Mouse (Mus musculus) stomach, embryonic 15.5 days (tissue): Measurements from ENCODE around the gene Cer1. TPM values are rescaled to one million over a fixed set of nuclear protein-coding genes. Genes with fewer than 3 reads are reported as not detected.

Source experiments
- ATAC-seq: fragments of 200-750 bp; cut with Nextera tagmentation; 2 replicates; pipeline ENCODE4 v1.8.0; 2017; ENCODE audit warnings: low read depth, moderate number of reproducible peaks, moderate TSS enrichment; ENCODE audit not compliant: insufficient read depth, low FRiP score
- H3K27ac ChIP-seq: fragments of 300-500 bp; sonication (generic); 2 replicates; pipeline ENCODE4 v1.5.1; 2015; ENCODE audit warnings: mild to moderate bottlenecking, inconsistent platforms
- H3K27me3 ChIP-seq: fragments of 300-500 bp; sonication (generic); replicated peaks from 2 replicates; pipeline ENCODE4 v1.6.1; 2015; ENCODE audit warnings: inconsistent platforms
- H3K36me3 ChIP-seq: fragments of 300-500 bp; sonication (generic); 2 replicates; pipeline ENCODE4 v1.6.1; 2015; ENCODE audit warnings: inconsistent platforms
- H3K4me1 ChIP-seq: fragments of 300-500 bp; sonication (generic); 2 replicates; pipeline ENCODE4 v1.6.1; 2015; ENCODE audit warnings: inconsistent platforms
- H3K4me2 ChIP-seq: fragments of 300-500 bp; sonication (generic); 2 replicates; pipeline ENCODE4 v1.6.1; 2015; ENCODE audit warnings: mild to moderate bottlenecking, inconsistent platforms
- H3K4me3 ChIP-seq: fragments of 300-500 bp; sonication (generic); replicated peaks from 2 replicates; pipeline ENCODE4 v1.5.1; 2015; ENCODE audit warnings: inconsistent platforms
- H3K9ac ChIP-seq: fragments of 300-500 bp; sonication (generic); 2 replicates; pipeline ENCODE4 v1.6.1; 2015; ENCODE audit warnings: inconsistent platforms
- H3K9me3 ChIP-seq: fragments of 300-500 bp; sonication (generic); 2 replicates; pipeline ENCODE4 v1.6.1; 2016; ENCODE audit warnings: inconsistent platforms
- WGBS: fragments of 180-500 bp; shearing (Covaris S2); methylation state at CpG from one replicate; pipeline ENCODE4 v1.1.7; 2015; 5-methylcytosine and 5-hydroxymethylcytosine counted together
- polyA plus RNA-seq: library from polyadenylated mRNA; unstranded; fragments of >200 nt; fragmentation: Nextera tagmentation; extraction: Ambion mirVana; gene quantifications from 2 replicates; pipeline ENCODE4 v1.2.1, GENCODE M21; 2015

Gene Cer1
- polyA plus RNA-seq, 1 experiment from 2014 or later, result 0.14 TPM

- H3K27ac ChIP-seq, result no peak overlapping the region
- no peak for ATAC-seq
Observed at GRCm38 (mm10) chr4:82872121-82872520, 12.8 kb downstream of the Cer1 start.

GRCm38 (mm10) chr4:82870931-82871330, 14.0 kb downstream of the Cer1 start:
- no peak for ATAC-seq
- Histone ChIP-seq H3K4me2 (no peak overlapping the region), H3K27ac (no peak overlapping the region), H3K4me3 (no peak overlapping the region), H3K9ac (no peak overlapping the region), H3K4me1 (no peaks in the 10 kb centered on the region), H3K36me3 (no peaks in the 10 kb centered on the region), H3K27me3 (no peaks in the 10 kb centered on the region), H3K9me3 (no peaks in the 10 kb centered on the region)
- 67% methylated on average over 6 of the region's 6 CpGs for WGBS

More at GRCm38 (mm10) chr4:82872121-82872520, 12.8 kb downstream of the Cer1 start:
- Histone ChIP-seq H3K27me3 (no peaks in the 10 kb centered on the region), H3K4me3 (no peak overlapping the region), H3K4me1 (no peaks in the 10 kb centered on the region), H3K9me3 (no peaks in the 10 kb centered on the region), H3K9ac (no peak overlapping the region), H3K4me2 (no peak overlapping the region), H3K36me3 (no peaks in the 10 kb centered on the region)
- 27% methylated on average over 6 of the region's 6 CpGs for WGBS

- H3K36me3 ChIP-seq, result no peaks in the 10 kb centered on the region
- H3K4me2 ChIP-seq, result no peak overlapping the region
- no peak overlapping the region for H3K4me3 ChIP-seq
- no peaks in the 10 kb centered on the region for H3K9me3 ChIP-seq
- H3K27me3 ChIP-seq, result no peaks in the 10 kb centered on the region
- H3K27ac ChIP-seq, result peak overlapping the region; percentile 26; the same call in 1 of the 2 replicates
- no peaks in the 10 kb centered on the region for H3K4me1 ChIP-seq
- H3K9ac ChIP-seq, result no peak overlapping the region
- no peak for ATAC-seq
- WGBS, result 68% methylated on average over 5 of the region's 5 CpGs
Observed at GRCm38 (mm10) chr4:82867731-82868445, 17.1 kb downstream of the Cer1 start.

- no peak for ATAC-seq
- Histone ChIP-seq H3K4me1 (no peaks in the 10 kb centered on the region), H3K4me3 (no peak overlapping the region), H3K27ac (peak overlapping the region; percentile 13), H3K27me3 (no peaks in the 10 kb centered on the region), H3K9ac (no peak overlapping the region), H3K4me2 (no peak overlapping the region), H3K9me3 (no peaks in the 10 kb centered on the region), H3K36me3 (no peaks in the 10 kb centered on the region)
- WGBS, result 50% methylated on average over 4 of the region's 4 CpGs
Observed at GRCm38 (mm10) chr4:82867111-82867510, 17.8 kb downstream of the Cer1 start.

DNA sequence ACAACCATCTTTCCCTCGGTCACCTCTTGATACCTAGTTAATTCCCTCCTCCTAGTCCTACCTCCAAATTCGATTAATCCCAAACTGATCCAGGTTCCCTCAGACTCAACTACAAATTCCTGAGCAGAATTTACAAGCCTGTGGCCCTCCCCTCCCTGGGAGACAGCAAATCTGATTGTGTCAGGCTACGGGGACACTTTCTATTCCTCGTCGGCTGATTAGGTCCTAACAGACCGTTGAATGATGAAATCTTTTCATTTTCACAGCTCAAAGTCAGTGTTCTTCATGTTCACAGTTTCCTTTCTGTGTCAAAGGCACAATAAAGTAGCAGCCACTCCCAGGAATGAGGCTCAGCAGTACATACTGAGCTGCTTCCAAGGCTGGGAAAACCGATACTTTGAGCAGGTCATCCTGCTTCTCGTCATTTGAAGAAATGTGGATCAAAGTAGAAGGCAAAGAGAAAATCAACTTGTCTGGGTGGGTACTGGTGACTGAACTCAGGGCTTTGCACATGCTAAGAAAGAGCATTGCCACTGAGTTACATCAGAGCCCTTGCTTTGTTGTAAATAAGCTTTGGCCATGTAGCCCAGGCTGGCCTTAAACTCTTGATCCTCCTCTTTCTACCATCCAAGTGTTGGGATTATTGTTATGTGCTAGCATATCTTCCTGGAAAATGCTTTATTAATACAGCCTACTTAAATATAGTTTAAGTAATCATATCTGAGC, 19.8 kb downstream of the Cer1 start:
- H3K27ac ChIP-seq, result no peak overlapping the region
- ATAC-seq, result no peak
- no peaks in the 10 kb centered on the region for H3K27me3 ChIP-seq
- no peak overlapping the region for H3K4me3 ChIP-seq
- H3K9me3 ChIP-seq, result no peaks in the 10 kb centered on the region
- no peak overlapping the region for H3K4me2 ChIP-seq
- no peaks in the 10 kb centered on the region for H3K36me3 ChIP-seq
- 85% methylated on average over 8 of the region's 8 CpGs for WGBS
- H3K9ac ChIP-seq, result no peak overlapping the region
- no peaks in the 10 kb centered on the region for H3K4me1 ChIP-seq

DNA sequence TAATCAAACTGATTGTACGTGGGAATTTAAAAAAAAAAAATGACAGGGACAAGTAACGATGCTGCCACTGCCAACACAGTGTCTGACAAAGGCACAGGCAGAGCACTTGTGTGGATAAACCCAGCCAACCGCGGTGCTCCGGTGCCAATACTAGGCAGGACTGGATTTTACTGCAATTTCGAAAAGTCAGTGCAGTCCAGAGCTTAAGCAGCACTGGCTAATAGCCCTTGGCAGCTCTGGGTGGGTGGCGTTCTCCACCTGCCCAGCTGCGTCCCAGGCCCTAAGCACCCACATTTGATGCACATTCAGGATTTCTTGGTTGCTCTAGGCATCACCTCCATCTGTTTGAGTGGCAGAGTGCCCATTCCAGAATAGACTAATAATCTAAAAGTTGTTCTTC, 21.6 kb downstream of the Cer1 start:
- Histone ChIP-seq H3K4me3 (no peak overlapping the region), H3K9ac (no peak overlapping the region), H3K4me1 (peaks cover 3% of the 10 kb centered on the region; the same call in 1 of the 2 replicates), H3K27me3 (no peaks in the 10 kb centered on the region), H3K9me3 (no peaks in the 10 kb centered on the region), H3K36me3 (no peaks in the 10 kb centered on the region), H3K27ac (no peak overlapping the region), H3K4me2 (no peak overlapping the region)
- 90% methylated on average over 8 of the region's 8 CpGs for WGBS
- no peak for ATAC-seq

DNA sequence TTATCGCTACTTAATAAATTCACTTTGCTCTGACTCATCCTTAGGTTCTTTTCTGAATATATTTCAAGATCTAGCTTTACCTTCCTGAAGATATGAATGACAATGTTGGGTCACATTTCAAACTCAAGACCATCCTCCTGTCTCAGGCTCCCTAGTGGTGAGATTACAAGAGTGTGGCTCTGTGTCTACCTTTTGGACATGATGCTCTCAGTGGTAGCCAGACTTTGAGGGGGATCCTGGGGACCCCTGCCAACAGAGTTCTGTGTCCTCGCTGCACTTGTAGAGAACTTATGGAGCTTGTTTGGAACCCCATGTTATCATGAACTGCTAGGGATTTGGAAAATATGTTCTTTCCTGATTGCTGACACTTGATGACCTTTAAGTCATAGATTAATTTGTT, 23.5 kb downstream of the Cer1 start:
- H3K9me3 ChIP-seq, result no peaks in the 10 kb centered on the region
- 92% methylated on average over 2 of the region's 2 CpGs for WGBS
- no peaks in the 10 kb centered on the region for H3K36me3 ChIP-seq
- peaks cover 3% of the 10 kb centered on the region; the same call in 1 of the 2 replicates for H3K4me1 ChIP-seq
- no peaks in the 10 kb centered on the region for H3K27me3 ChIP-seq
- no peak overlapping the region for H3K4me2 ChIP-seq
- H3K27ac ChIP-seq, result no peak overlapping the region
- no peak overlapping the region for H3K4me3 ChIP-seq
- ATAC-seq, result no peak
- H3K9ac ChIP-seq, result no peak overlapping the region

DNA sequence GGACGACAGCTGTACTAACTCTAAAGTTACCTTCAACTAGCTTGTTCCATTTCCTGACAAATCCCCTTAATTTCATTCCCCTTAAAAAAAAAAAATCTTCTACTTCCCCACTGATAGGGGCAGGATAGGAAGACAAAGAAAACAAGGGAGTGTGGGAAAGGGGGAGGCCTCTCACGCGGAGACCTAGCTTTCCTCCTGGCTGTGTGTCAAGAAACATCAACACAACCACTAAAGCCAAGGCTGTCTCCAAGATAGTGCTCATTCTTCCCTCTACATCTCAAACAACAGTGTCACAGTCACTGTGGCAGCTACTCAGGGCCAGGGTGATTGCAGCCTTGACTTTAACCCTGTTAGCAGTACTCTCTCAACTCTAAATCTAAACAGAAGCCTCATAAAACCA, 24.4 kb downstream of the Cer1 start:
- 41% methylated on average over 3 of the region's 3 CpGs for WGBS
- Histone ChIP-seq H3K9ac (no peak overlapping the region), H3K36me3 (no peaks in the 10 kb centered on the region), H3K27me3 (no peaks in the 10 kb centered on the region), H3K27ac (no peak overlapping the region; the same call in 1 of the 2 replicates), H3K4me3 (no peak overlapping the region), H3K4me2 (no peak overlapping the region), H3K4me1 (peaks cover 3% of the 10 kb centered on the region; the same call in 1 of the 2 replicates), H3K9me3 (no peaks in the 10 kb centered on the region)
- ATAC-seq, result no peak

DNA sequence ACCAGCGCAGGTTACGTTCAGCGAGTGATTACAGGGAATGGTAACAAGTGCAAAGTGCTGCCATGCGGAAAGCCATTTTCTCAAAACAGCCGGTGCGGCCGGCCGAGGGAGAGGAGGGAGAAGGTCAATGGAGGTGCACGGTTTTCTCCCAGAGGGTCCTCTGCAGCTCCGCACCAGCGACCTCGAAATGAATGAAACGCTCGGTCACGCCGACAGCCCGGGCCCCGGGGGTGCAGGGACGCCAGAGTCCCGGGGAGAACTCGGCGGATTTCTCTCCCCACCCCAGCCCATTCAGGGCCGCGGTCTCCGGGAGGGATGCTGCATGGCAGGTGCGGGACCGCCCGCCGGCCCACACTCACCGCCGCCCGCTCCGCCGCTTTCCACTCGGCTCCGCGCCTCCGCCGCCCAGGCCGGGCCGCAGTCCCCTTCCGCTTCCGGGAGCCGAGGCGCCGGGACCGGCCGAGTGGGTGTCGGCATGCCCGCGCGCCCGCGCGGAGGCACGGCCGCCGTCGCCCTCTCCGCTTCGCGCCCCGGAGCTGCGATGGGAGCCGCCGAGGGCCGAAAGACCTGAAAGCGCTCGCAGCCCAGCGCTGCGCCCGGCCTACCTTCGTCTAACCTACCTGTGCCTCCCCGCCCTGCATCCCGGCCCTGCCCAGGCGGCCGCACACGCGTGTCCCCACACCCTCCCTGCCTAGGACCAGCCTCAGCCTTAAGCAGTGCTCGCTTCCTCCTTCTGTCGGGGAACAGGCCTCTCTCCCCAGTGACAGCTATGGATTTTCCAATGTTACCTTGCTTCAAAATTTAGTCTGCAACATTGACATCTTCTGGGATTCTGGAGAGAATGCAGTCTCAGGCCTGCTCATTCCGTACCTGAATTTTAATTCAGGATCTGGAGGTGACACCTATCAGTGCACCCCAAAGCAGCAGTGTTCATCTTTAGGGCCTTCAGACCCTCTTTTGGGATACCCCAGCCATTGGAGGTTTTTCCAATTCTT, 25.5 kb downstream of the Cer1 start, which contains the start of gene Zdhhc21:
Zdhhc21 (minus strand) TSS at position 828 of the 995 bp plus-strand sequence.
- peak within 1 kb of the TSS; percentile 61 for H3K4me2 ChIP-seq
- peak; percentile 94 for ATAC-seq
- peak within 1 kb of the TSS; percentile 80 for H3K27ac ChIP-seq
- H3K4me1 ChIP-seq, result peaks cover 3% of the 10 kb centered on the region; the same call in 1 of the 2 replicates
- WGBS, result 1% methylated on average over 82 of the region's 82 CpGs
- no peaks in the 10 kb centered on the region for H3K9me3 ChIP-seq
- peak within 1 kb of the TSS; percentile 87 for H3K4me3 ChIP-seq
- H3K9ac ChIP-seq, result peak within 1 kb of the TSS; percentile 83
- no peaks in the 10 kb centered on the region for H3K27me3 ChIP-seq
- no peaks in the 10 kb centered on the region for H3K36me3 ChIP-seq

DNA sequence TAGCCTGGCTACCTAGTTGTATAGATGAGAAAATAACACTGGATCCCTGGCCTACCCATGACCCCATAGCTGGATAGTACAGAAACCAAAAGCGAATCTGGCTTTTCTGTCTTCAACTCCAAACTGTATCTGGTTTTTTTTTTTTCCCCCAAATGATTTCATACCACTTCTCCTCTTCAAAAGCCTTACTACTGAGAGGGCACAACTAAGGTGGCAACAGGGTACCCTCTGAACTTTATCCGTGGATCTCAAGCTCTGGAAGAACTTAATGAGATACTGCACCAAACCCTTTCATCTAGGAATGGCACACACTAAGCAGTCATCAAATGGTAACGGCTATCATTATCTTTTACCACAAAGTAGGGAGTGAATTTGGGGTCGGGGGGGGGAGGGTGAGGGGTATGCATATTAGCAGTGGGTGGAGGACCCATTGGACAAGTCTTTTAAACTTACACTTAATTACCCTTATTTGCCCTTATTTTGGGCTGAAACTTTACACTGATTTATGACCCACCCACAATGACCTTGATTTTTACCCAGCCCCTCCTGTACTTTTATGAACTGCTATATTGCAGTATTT, 26.4 kb downstream of the Cer1 start:
- H3K9me3 ChIP-seq, result no peaks in the 10 kb centered on the region
- peaks cover 3% of the 10 kb centered on the region; the same call in 1 of the 2 replicates for H3K4me1 ChIP-seq
- H3K27ac ChIP-seq, result peak overlapping the region; percentile 80
- no peaks in the 10 kb centered on the region for H3K36me3 ChIP-seq
- ATAC-seq, result no peak
- H3K4me3 ChIP-seq, result peak overlapping the region; percentile 87
- peak overlapping the region; percentile 83 for H3K9ac ChIP-seq
- peak overlapping the region; percentile 61 for H3K4me2 ChIP-seq
- H3K27me3 ChIP-seq, result no peaks in the 10 kb centered on the region
- WGBS, result 24% methylated on average over 4 of the region's 4 CpGs

GRCm38 (mm10) chr4:82856986-82857385, 28.0 kb downstream of the Cer1 start:
- peaks cover 3% of the 10 kb centered on the region; the same call in 1 of the 2 replicates for H3K4me1 ChIP-seq
- no peaks in the 10 kb centered on the region for H3K9me3 ChIP-seq
- H3K4me2 ChIP-seq, result no peak overlapping the region
- H3K4me3 ChIP-seq, result no peak overlapping the region
- H3K27ac ChIP-seq, result no peak overlapping the region
- H3K9ac ChIP-seq, result no peak overlapping the region
- no peaks in the 10 kb centered on the region for H3K36me3 ChIP-seq
- no peak for ATAC-seq
- no peaks in the 10 kb centered on the region for H3K27me3 ChIP-seq
- WGBS, result 84% methylated on average over 3 of the region's 3 CpGs
